Mouse (Mus musculus): ENCODE results near the gene St3gal3.
A peak's percentile ranks its signal among the peaks of the same experiment; 100 is the strongest.

The St3gal3 gene

GRCm38 (mm10) chr4:117918261-117918660 is 216.5 kb downstream of the St3gal3 start:
- DNase-seq = no peak

- no peak for DNase-seq
These were observed 216.9 kb downstream of the St3gal3 start for GRCm38 (mm10) chr4:117917847-117918246.

- DNase-seq = no peak
These were observed 217.3 kb downstream of the St3gal3 start for GRCm38 (mm10) chr4:117917402-117917801.

GRCm38 (mm10) chr4:117916386-117916785 is 218.3 kb downstream of the St3gal3 start:
- no peak for DNase-seq

- peak in 1 of 2 experiments; percentile 7 for DNase-seq
These were observed 219.1 kb downstream of the St3gal3 start for GRCm38 (mm10) chr4:117915489-117916105.

GRCm38 (mm10) chr4:117914591-117915442 is 219.9 kb downstream of the St3gal3 start, which contains the start of gene Ipo13:
Gene Ipo13 (minus strand): TSS chr4:117914999.
- peak; percentile 97 to 98 for DNase-seq

GRCm38 (mm10) chr4:117914031-117914430 is 220.7 kb downstream of the St3gal3 start:
- DNase-seq = no peak

- DNase-seq = no peak
These were observed 221.3 kb downstream of the St3gal3 start for GRCm38 (mm10) chr4:117913421-117913820.

- no peak for DNase-seq
These were observed 221.9 kb downstream of the St3gal3 start for GRCm38 (mm10) chr4:117912685-117913273.

GRCm38 (mm10) chr4:117912131-117912561 is 222.6 kb downstream of the St3gal3 start:
- DNase-seq = no peak

GRCm38 (mm10) chr4:117908834-117909453 is 225.8 kb downstream of the St3gal3 start:
- DNase-seq = no peak

GRCm38 (mm10) chr4:117906196-117906595 is 228.5 kb downstream of the St3gal3 start:
- DNase-seq = no peak

GRCm38 (mm10) chr4:117904761-117905160 is 230.0 kb downstream of the St3gal3 start:
- DNase-seq = no peak

- no peak for DNase-seq
These were observed 230.6 kb downstream of the St3gal3 start for GRCm38 (mm10) chr4:117904094-117904493.

GRCm38 (mm10) chr4:117898111-117898510 is 236.6 kb downstream of the St3gal3 start:
- no peak for DNase-seq

GRCm38 (mm10) chr4:117896031-117896430 is 238.7 kb downstream of the St3gal3 start:
- no peak for DNase-seq

- DNase-seq = no peak
These were observed 239.4 kb downstream of the St3gal3 start for GRCm38 (mm10) chr4:117895339-117895738.

GRCm38 (mm10) chr4:117894601-117895000 is 240.1 kb downstream of the St3gal3 start:
- no peak for DNase-seq

GRCm38 (mm10) chr4:117893376-117893775 is 241.3 kb downstream of the St3gal3 start:
- peak; percentile 76 for DNase-seq

- peak; percentile 77 to 78 for DNase-seq
These were observed 243.0 kb downstream of the St3gal3 start, which contains the start of gene Dph2 for GRCm38 (mm10) chr4:117891738-117892161. Gene Dph2 (minus strand): TSS chr4:117892032.

GRCm38 (mm10) chr4:117890750-117891149 is 244.0 kb downstream of the St3gal3 start:
- no peak for DNase-seq

- no peak for DNase-seq
These were observed 244.7 kb downstream of the St3gal3 start for GRCm38 (mm10) chr4:117890031-117890430.

GRCm38 (mm10) chr4:117889471-117889870 is 245.2 kb downstream of the St3gal3 start:
- DNase-seq = no peak
